Mouse (Mus musculus): ENCODE results near the gene Lhx6.

Gene Lhx6

GRCm38 (mm10) chr2:36035413-36036081, 69.7 kb downstream of the Lhx6 start:
- DNase-seq (ENCODE audit: low spot score): no peak

- DNase-seq (ENCODE audit: low spot score): no peak
Measured at GRCm38 (mm10) chr2:36034898-36035297, 70.3 kb downstream of the Lhx6 start.

- DNase-seq (ENCODE audit: low spot score): no peak
Measured at GRCm38 (mm10) chr2:36033966-36034365, 71.2 kb downstream of the Lhx6 start.

GRCm38 (mm10) chr2:36032884-36033283, 72.3 kb downstream of the Lhx6 start:
- DNase-seq (ENCODE audit: low spot score): no peak
